Mouse (Mus musculus) cortical plate, adult 2 months (tissue): ENCODE results near the gene Espn.

ENCODE experiments used
- CTCF ChIP-seq: fragments of 200-500 bp; IDR thresholded peaks from 2 replicates; pipeline ENCODE4 v1.5.1; 2011; ENCODE audit warnings: mild to moderate bottlenecking, control low read depth, low read length; ENCODE audit not compliant: insufficient read depth; ENCODE audit errors: extremely low read depth
- POLR2A ChIP-seq: fragments of 200-500 bp; IDR thresholded peaks from 2 replicates; pipeline ENCODE4 v1.6.1; 2011; ENCODE audit warnings: mild to moderate bottlenecking, low read length, control low read depth; ENCODE audit not compliant: insufficient read depth; ENCODE audit errors: extremely low read depth

GRCm38 (mm10) chr4:152196276-152196675, 44.1 kb upstream of the Espn start:
- TF ChIP-seq CTCF = no peak
- no peak for TF ChIP-seq POLR2A
